ENCODE assay signal across 8 mouse cellular contexts in the genomic region with DNA sequence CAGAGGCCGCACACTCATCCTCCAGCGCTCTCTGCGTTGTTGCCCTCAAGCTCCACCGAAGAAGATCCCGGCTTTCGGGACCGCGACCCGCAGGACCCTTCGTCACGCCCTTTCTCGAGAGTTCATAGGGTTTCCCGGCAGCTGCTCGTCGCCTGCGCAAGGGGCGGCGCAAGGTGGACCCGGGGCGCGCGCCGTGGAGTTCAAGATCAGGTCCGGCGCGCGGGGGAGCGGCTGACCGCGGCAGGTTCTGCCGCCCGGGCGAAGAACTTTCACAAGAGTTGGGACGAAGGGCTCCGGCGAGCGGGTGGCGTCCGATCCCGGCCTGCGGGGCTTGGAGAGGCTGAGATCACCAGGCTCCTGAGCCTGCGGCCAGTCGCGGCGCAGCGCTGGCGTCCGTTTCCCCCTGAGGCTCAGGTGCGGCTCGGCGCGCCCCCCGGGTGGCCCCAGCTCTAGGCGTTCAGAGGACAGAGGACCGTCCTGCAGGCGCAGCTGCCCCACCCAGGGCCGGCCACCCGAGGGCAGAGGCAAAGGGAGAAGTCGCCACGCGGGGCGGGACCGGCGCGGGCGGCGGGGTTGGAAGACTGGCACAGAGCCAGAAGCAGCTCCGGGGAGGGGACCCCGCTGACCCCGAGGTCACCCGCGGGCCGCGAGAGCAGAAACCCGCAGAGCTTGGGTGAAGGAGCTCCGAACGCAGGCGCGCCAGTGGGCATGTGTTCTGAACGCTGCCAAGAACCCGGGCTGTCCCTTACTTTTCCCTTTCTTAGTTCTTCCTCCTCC. TPM values are rescaled to one million over a fixed set of nuclear protein-coding genes. Genes with fewer than 3 reads are reported as not detected.
DNase-seq lines count a peak whose midpoint lies in the region; ATAC-seq and TF ChIP-seq lines count a peak whose summit lies in the region.

A gene (minus strand): TSS at position 719 of the 777 bp plus-strand sequence.

- DNase-seq in NIH3T3 (ENCODE audit: low read depth) (peak; percentile 28), MN1 (ENCODE audit: low spot score) (no peak)
- peak; percentile 12 for DNase-seq in forelimb bud, embryonic 11.5 days (ENCODE audit: low read depth, low spot score)
- DNase-seq in limb, embryonic 14.5 days (ENCODE audit: low spot score) = peak; percentile 27

- ATAC-seq in hindbrain, embryonic 12.5 days (ENCODE audit: low FRiP score) = peak; percentile 76
- ATAC-seq in limb, embryonic 14.5 days (ENCODE audit: low FRiP score, low read depth) = peak; percentile 69
- peak; percentile 86 for ATAC-seq in midbrain, embryonic 12.5 days (ENCODE audit: low FRiP score, low read depth)
- peak; percentile 87 for ATAC-seq in stomach, embryonic 16.5 days (ENCODE audit: insufficient read depth, low FRiP score)

- H3K4me3 ChIP-seq in bone marrow macrophage, adult 2 months (ENCODE audit: insufficient read depth, low read length) = peak within 1 kb of the TSS; percentile 63
- peak within 1 kb of the TSS; percentile 75 for H3K4me3 ChIP-seq in hindbrain, embryonic 12.5 days
- H3K4me3 ChIP-seq in limb, embryonic 14.5 days (replicated peaks; ENCODE audit: low read length) = peak within 1 kb of the TSS; percentile 77
- peak within 1 kb of the TSS; percentile 78 for H3K4me3 ChIP-seq in midbrain, embryonic 12.5 days
- peak within 1 kb of the TSS; percentile 79 for H3K4me3 ChIP-seq in stomach, embryonic 16.5 days (replicated peaks; ENCODE audit: low read length)

- H3K36me3 ChIP-seq in hindbrain, embryonic 12.5 days = no peaks in the 10 kb centered on the region
- no peaks in the 10 kb centered on the region for H3K36me3 ChIP-seq in limb, embryonic 14.5 days (ENCODE audit: control insufficient read depth, insufficient read depth, low read length)
- no peaks in the 10 kb centered on the region for H3K36me3 ChIP-seq in midbrain, embryonic 12.5 days
- no peaks in the 10 kb centered on the region for H3K36me3 ChIP-seq in stomach, embryonic 16.5 days (ENCODE audit: control insufficient read depth, insufficient read depth, low read length)

- peak within 1 kb of the TSS; percentile 100 for H3K4me2 ChIP-seq in hindbrain, embryonic 12.5 days (replicated peaks)
- peak within 1 kb of the TSS; percentile 100 for H3K4me2 ChIP-seq in limb, embryonic 14.5 days (replicated peaks; ENCODE audit: low read depth, low read length, severe bottlenecking)
- H3K4me2 ChIP-seq in midbrain, embryonic 12.5 days (replicated peaks) = peak within 1 kb of the TSS; percentile 100
- H3K4me2 ChIP-seq in stomach, embryonic 16.5 days (ENCODE audit: low read depth, low read length) = peak within 1 kb of the TSS; percentile 100

- TF ChIP-seq POLR2A in bone marrow macrophage, adult 2 months (IDR thresholded peaks at IDR 0.05; ENCODE audit: borderline replicate concordance, low read depth, low read length) = no peak
- no peak for TF ChIP-seq POLR2A in limb, embryonic 14.5 days (IDR thresholded peaks at IDR 0.05; ENCODE audit: borderline replicate concordance, extremely low read depth, insufficient read depth, insufficient read length)

- no peaks in the 10 kb centered on the region for H3K9me3 ChIP-seq in hindbrain, embryonic 12.5 days (replicated peaks)
- no peaks in the 10 kb centered on the region for H3K9me3 ChIP-seq in limb, embryonic 14.5 days (ENCODE audit: control insufficient read depth, low read length)
- H3K9me3 ChIP-seq in midbrain, embryonic 12.5 days = no peaks in the 10 kb centered on the region
- no peaks in the 10 kb centered on the region; the same call in 1 of the 2 replicates for H3K9me3 ChIP-seq in stomach, embryonic 16.5 days (replicated peaks; ENCODE audit: control insufficient read depth, low read length)

- under 1% methylated on average over 81 of the region's 81 CpGs for WGBS in hindbrain, embryonic 12.5 days
- WGBS in limb, embryonic 14.5 days = under 1% methylated on average over 66 of the region's 81 CpGs
- under 1% methylated on average over 76 of the region's 81 CpGs for WGBS in midbrain, embryonic 12.5 days
- WGBS in stomach, embryonic 16.5 days = under 1% methylated on average over 81 of the region's 81 CpGs

- H3K4me1 ChIP-seq in bone marrow macrophage, adult 2 months (ENCODE audit: control insufficient read depth, insufficient read depth, low read length) = peaks cover 2% of the 10 kb centered on the region; the same call in 1 of the 2 replicates
- peaks cover 2% of the 10 kb centered on the region; the same call in 1 of the 2 replicates for H3K4me1 ChIP-seq in hindbrain, embryonic 12.5 days
- 0 out of 2 replicates have a peak, but pooled peaks cover 7% of the 10 kb centered on the region for H3K4me1 ChIP-seq in limb, embryonic 14.5 days (ENCODE audit: control insufficient read depth, insufficient read depth, low read length)
- 0 out of 2 replicates have a peak, but pooled peaks cover 2% of the 10 kb centered on the region for H3K4me1 ChIP-seq in midbrain, embryonic 12.5 days
- no peaks in the 10 kb centered on the region for H3K4me1 ChIP-seq in stomach, embryonic 16.5 days (ENCODE audit: control insufficient read depth, insufficient read depth, low read length)

- no peak for TF ChIP-seq CTCF in bone marrow macrophage, adult 2 months (IDR thresholded peaks at IDR 0.05; ENCODE audit: low read depth, low read length)

- H3K9ac ChIP-seq in hindbrain, embryonic 12.5 days = peak within 1 kb of the TSS; percentile 65
- peak within 1 kb of the TSS; percentile 75 for H3K9ac ChIP-seq in limb, embryonic 14.5 days (ENCODE audit: low read depth, low read length, severe bottlenecking)
- peak within 1 kb of the TSS; percentile 71 for H3K9ac ChIP-seq in midbrain, embryonic 12.5 days (replicated peaks)
- H3K9ac ChIP-seq in stomach, embryonic 16.5 days (ENCODE audit: low read length) = peak within 1 kb of the TSS; percentile 81

- H3K27me3 ChIP-seq in hindbrain, embryonic 12.5 days = peaks cover 28% of the 10 kb centered on the region
- H3K27me3 ChIP-seq in limb, embryonic 14.5 days (ENCODE audit: control insufficient read depth, insufficient read depth, low read length) = peaks cover 5% of the 10 kb centered on the region; the same call in 1 of the 2 replicates
- peaks cover 37% of the 10 kb centered on the region for H3K27me3 ChIP-seq in midbrain, embryonic 12.5 days
- H3K27me3 ChIP-seq in stomach, embryonic 16.5 days (ENCODE audit: control insufficient read depth, insufficient read depth, low read length) = no peaks in the 10 kb centered on the region; the same call in 1 of the 2 replicates

- no peak within 1 kb of the TSS for H3K27ac ChIP-seq in bone marrow macrophage, adult 2 months (ENCODE audit: insufficient read depth, low read depth, low read length)
- no peak within 1 kb of the TSS for H3K27ac ChIP-seq in hindbrain, embryonic 12.5 days
- H3K27ac ChIP-seq in limb, embryonic 14.5 days (replicated peaks; ENCODE audit: low read depth, low read length) = no peak within 1 kb of the TSS
- no peak within 1 kb of the TSS for H3K27ac ChIP-seq in midbrain, embryonic 12.5 days (replicated peaks)
- H3K27ac ChIP-seq in stomach, embryonic 16.5 days (ENCODE audit: low read length) = peak within 1 kb of the TSS; percentile 41; the same call in 1 of the 2 replicates

RNA-seq across cellular contexts. Expression of the gene that starts here (rescaled TPM):
- 4.4 and 4.6 TPM in 2 replicates for polyA plus RNA-seq in bone marrow macrophage, adult 2 months (2012; ENCODE audit: insufficient read depth, insufficient read length, missing spikeins)
- 4.2 and 5.3 TPM in 2 replicates for polyA plus RNA-seq in hindbrain, embryonic 12.5 days (2016; fragmentation: Nextera tagmentation; extraction: Ambion mirVana)
- 10.4 and 11.8 TPM in 2 replicates for polyA plus RNA-seq in limb, embryonic 14.5 days (2012; rRNA removed)
- polyA plus RNA-seq in limb, embryonic 14.5 days (2014; fragmentation: Nextera tagmentation; extraction: Ambion mirVana) = 10.0 and 10.4 TPM in 2 replicates
- polyA plus RNA-seq in midbrain, embryonic 12.5 days (2016; fragmentation: Nextera tagmentation; extraction: Ambion mirVana) = 2.7 and 4.3 TPM in 2 replicates
- polyA plus RNA-seq in stomach, embryonic 16.5 days (2015; fragmentation: Nextera tagmentation; extraction: Ambion mirVana) = 4.1 and 6.3 TPM in 2 replicates
